In genomic region chr11:79338621-79339020, GRCm38 (mm10) we compare ENCODE assay signal across 9 mouse cellular contexts. TPM values are rescaled to one million over a fixed set of nuclear protein-coding genes. Genes with fewer than 3 reads are reported as not detected.
A peak's percentile ranks its signal among the peaks of the same experiment; 100 is the strongest.
DNase-seq lines count a peak whose midpoint lies in the region; ATAC-seq lines count a peak whose summit lies in the region.
"Had no signal": no experiment of that assay in that cellular context is flagged by ENCODE, and none has a peak within 500 bp of the region (broad histone marks: within the 10 kb centered on the region; RNA-seq: fewer than 3 reads in every experiment).

No protein-coding gene starts in this region.

- no peak overlapping the region; the same call in none of the 2 replicates for H3K27ac ChIP-seq in brown adipose tissue, adult 24 weeks (replicated peaks; ENCODE audit: low read depth, low read length)
- peak overlapping the region; percentile 88 for H3K27ac ChIP-seq in heart, embryonic 16.5 days (ENCODE audit: low read length)

- WGBS in heart, embryonic 16.5 days, result 40% methylated on average over 4 of the region's 4 CpGs

- ATAC-seq in heart, embryonic 16.5 days (replicated peaks; ENCODE audit: extremely low read depth, insufficient read depth, low FRiP score), result no peak
- ATAC-seq in activated CD4-positive, CD25-positive, alpha-beta regulatory T cell, adult 4 months, result no peak

- H3K36me3 ChIP-seq in heart, embryonic 16.5 days (ENCODE audit: control insufficient read depth, insufficient read depth), result no peaks in the 10 kb centered on the region

- peak overlapping the region; percentile 74 for H3K4me2 ChIP-seq in heart, embryonic 16.5 days (ENCODE audit: low read depth, low read length)

- 0 out of 2 replicates have a peak, but pooled peaks cover 3% of the 10 kb centered on the region for H3K9me3 ChIP-seq in heart, embryonic 16.5 days (replicated peaks; ENCODE audit: control insufficient read depth, low read length)

- H3K4me3 ChIP-seq in brown adipose tissue, adult 24 weeks (ENCODE audit: insufficient read depth, low read depth, low read length), result peak overlapping the region; percentile 75
- peak overlapping the region; percentile 81 for H3K4me3 ChIP-seq in heart, embryonic 16.5 days (ENCODE audit: low read length)

- intact Hi-C loops in heart, postnatal 25 days (cut with DNase I), result loop anchor here (5.0 kb wide), 1 partner anchor 59 kb away; no protein-coding TSS in a partner anchor

- DNase-seq in heart, adult 8-10 months (ENCODE audit: low spot score), result peak; percentile 27
- no peak for DNase-seq in heart, postnatal 25 days (ENCODE audit: low spot score)
- peak; percentile 9 for DNase-seq in lung, postnatal 36 days
- DNase-seq in gastrocnemius, postnatal 25 days, result no peak
- no peak for DNase-seq in layer of hippocampus, adult 9-11 months

- H3K4me1 ChIP-seq in brown adipose tissue, adult 24 weeks (ENCODE audit: control insufficient read depth, insufficient read depth, insufficient read length, low read length), result peaks cover 7% of the 10 kb centered on the region
- peaks cover 19% of the 10 kb centered on the region for H3K4me1 ChIP-seq in heart, embryonic 16.5 days (ENCODE audit: control insufficient read depth, insufficient read depth, low read length)

- peak overlapping the region; percentile 93 for H3K9ac ChIP-seq in heart, embryonic 16.5 days (ENCODE audit: low read length)

- no peaks in the 10 kb centered on the region for H3K27me3 ChIP-seq in heart, embryonic 16.5 days (ENCODE audit: control insufficient read depth, insufficient read depth, low read length)
- H3K27me3 ChIP-seq: Patski had no signal

RNA-seq across cellular contexts. Expression of gene Nf1, which starts 0.9 kb away (rescaled TPM):
- total RNA-seq in heart, adult 8-10 months (2022), result 10 to 100 TPM; 25.2 to 31.6 (median 29.9) TPM
- total RNA-seq in heart, postnatal 25 days (2021), result 10 to 100 TPM; 27.1 to 30.0 TPM
- 9.9 and 14.3 TPM in 2 replicates for polyA plus RNA-seq in brown adipose tissue, adult 24 weeks (2012; ENCODE audit: insufficient read depth, insufficient read length, missing spikeins)
- polyA plus RNA-seq in heart, embryonic 16.5 days (2015; fragmentation: Nextera tagmentation; extraction: Ambion mirVana), result 3.4 and 3.8 TPM in 2 replicates
- 1 to 10 TPM; 1.2 to 1.6 TPM for polyA plus RNA-seq in activated CD4-positive, CD25-positive, alpha-beta regulatory T cell, adult 4 months (2017; shearing (Covaris generic))
- total RNA-seq in gastrocnemius, postnatal 25 days (2021), result 10 to 100 TPM; 15.8 to 17.4 TPM

RNA-seq across cellular contexts. Expression of gene Gm9964, which starts 41.9 kb away (rescaled TPM):
- not detected for total RNA-seq in heart, adult 8-10 months (2022)
- total RNA-seq in heart, postnatal 25 days (2021), result not detected
- polyA plus RNA-seq in brown adipose tissue, adult 24 weeks (2012; ENCODE audit: insufficient read depth, insufficient read length, missing spikeins), result not detected in 2 replicates
- not detected in 2 replicates for polyA plus RNA-seq in heart, embryonic 16.5 days (2015; fragmentation: Nextera tagmentation; extraction: Ambion mirVana)
- polyA plus RNA-seq in activated CD4-positive, CD25-positive, alpha-beta regulatory T cell, adult 4 months (2017; shearing (Covaris generic)), result not detected
- not detected for total RNA-seq in gastrocnemius, postnatal 25 days (2021)
- polyA plus RNA-seq: Patski had no signal

Comparison
In these comparisons a context has a peak if more than half of its experiments do, and no peak if none do; other contexts are left out.
1. DNase-seq: peak in heart, adult 8-10 months (single experiment) and lung, postnatal 36 days (single experiment); none in heart, postnatal 25 days (single experiment), gastrocnemius, postnatal 25 days (single experiment) and layer of hippocampus, adult 9-11 months (single experiment).